Mouse (Mus musculus) hindbrain, postnatal 0 days (tissue): ENCODE results near the gene Gm9844. TPM values are rescaled to one million over a fixed set of nuclear protein-coding genes. Genes with fewer than 3 reads are reported as not detected.

ENCODE experiments used
- ATAC-seq: fragments of 200-750 bp; cut with Nextera tagmentation; 2 replicates; pipeline ENCODE4 v1.8.0; 2017; ENCODE audit warnings: mild to moderate bottlenecking, moderate TSS enrichment, moderate library complexity
- DNase-seq: peaks from one replicate; pipeline ENCODE4 v3.0.0-alpha.2; 2015; ENCODE audit warnings: low spot score
- H3K27ac ChIP-seq: fragments of 300-500 bp; sonication (generic); 2 replicates; pipeline ENCODE4 v1.5.1; 2014; ENCODE audit warnings: mild to moderate bottlenecking
- H3K27me3 ChIP-seq: fragments of 300-500 bp; sonication (generic); 2 replicates; pipeline ENCODE4 v1.6.1; 2014; ENCODE audit warnings: low read length, mixed read lengths; ENCODE audit not compliant: insufficient read depth
- H3K36me3 ChIP-seq: fragments of 300-500 bp; sonication (generic); 2 replicates; pipeline ENCODE4 v1.6.1; 2014; ENCODE audit warnings: low read length, mixed read lengths; ENCODE audit not compliant: insufficient read depth
- H3K4me1 ChIP-seq: fragments of 300-500 bp; sonication (generic); 2 replicates; pipeline ENCODE4 v1.6.1; 2014; ENCODE audit warnings: antibody characterized with exemption, low read length, mixed read lengths; ENCODE audit not compliant: insufficient read depth
- H3K4me2 ChIP-seq: fragments of 300-500 bp; sonication (generic); 2 replicates; pipeline ENCODE4 v1.6.1; 2014; ENCODE audit warnings: low read depth, mild to moderate bottlenecking, low read length, moderate library complexity, mixed read lengths
- H3K4me3 ChIP-seq: fragments of 300-500 bp; sonication (generic); 2 replicates; pipeline ENCODE4 v1.5.1; 2014; ENCODE audit warnings: low read length
- H3K9ac ChIP-seq: fragments of 300-500 bp; sonication (generic); replicated peaks from 2 replicates; pipeline ENCODE4 v1.6.1; 2014; ENCODE audit warnings: mild to moderate bottlenecking, low read length, moderate library complexity, mixed read lengths
- H3K9me3 ChIP-seq: fragments of 300-500 bp; sonication (generic); 2 replicates; pipeline ENCODE4 v1.6.1; 2016; ENCODE audit warnings: low read length, mixed read lengths
- CTCF ChIP-seq: IDR thresholded peaks from 2 replicates; pipeline ENCODE4 v1.5.1; 2016; ENCODE audit warnings: antibody characterized with exemption, control low read depth, low read depth
- WGBS: fragments of 180-500 bp; shearing (Covaris S2); extraction: QIAGEN DNeasy Blood & Tissue Kit; methylation state at CpG from one replicate; pipeline ENCODE4 v1.1.7; 2014; 5-methylcytosine and 5-hydroxymethylcytosine counted together
- polyA plus RNA-seq: library from polyadenylated mRNA; unstranded; fragments of >200 nt; fragmentation: Nextera tagmentation; extraction: Ambion mirVana; gene quantifications from 2 replicates; pipeline ENCODE4 v1.2.1, GENCODE M21; 2015
- total RNA-seq: library from RNA; depleted of rRNA; stranded (reverse); fragments of >200 nt; gene quantifications from 2 replicates; pipeline ENCODE4 v1.2.3, GENCODE M21; 2014

The Gm9844 gene
- total and polyA plus RNA-seq, 2 experiments from 2014 or later: 2.5 to 32.5 TPM

- no peak for ATAC-seq
- DNase-seq: no peak
- H3K9ac ChIP-seq: no peak overlapping the region
- 89% methylated on average over 5 of the region's 5 CpGs for WGBS
- H3K4me1 ChIP-seq: no peaks in the 10 kb centered on the region
- H3K36me3 ChIP-seq: no peaks in the 10 kb centered on the region
- H3K4me3 ChIP-seq: no peak overlapping the region
- H3K4me2 ChIP-seq: no peak overlapping the region
- H3K9me3 ChIP-seq: no peaks in the 10 kb centered on the region
- H3K27me3 ChIP-seq: no peaks in the 10 kb centered on the region
- TF ChIP-seq CTCF: no peak
- H3K27ac ChIP-seq: no peak overlapping the region
Measured at GRCm38 (mm10) chr7:24851596-24852325, 10.3 kb upstream of the Gm9844 start.

GRCm38 (mm10) chr7:24852557-24853232 lies 9.3 kb upstream of the Gm9844 start:
- DNase-seq: no peak
- H3K4me2 ChIP-seq: no peak overlapping the region
- no peaks in the 10 kb centered on the region for H3K9me3 ChIP-seq
- 82% methylated on average over 8 of the region's 8 CpGs for WGBS
- H3K4me3 ChIP-seq: no peak overlapping the region
- no peaks in the 10 kb centered on the region for H3K36me3 ChIP-seq
- TF ChIP-seq CTCF: no peak
- ATAC-seq: 0 out of 2 replicates have a peak, but pooled peaks have one; percentile 27
- no peak overlapping the region for H3K9ac ChIP-seq
- no peak overlapping the region for H3K27ac ChIP-seq
- no peaks in the 10 kb centered on the region for H3K4me1 ChIP-seq
- H3K27me3 ChIP-seq: no peaks in the 10 kb centered on the region

GRCm38 (mm10) chr7:24853233-24853563 lies 8.8 kb upstream of the Gm9844 start:
- Histone ChIP-seq H3K36me3 (no peaks in the 10 kb centered on the region), H3K27ac (no peak overlapping the region), H3K9ac (no peak overlapping the region), H3K9me3 (no peaks in the 10 kb centered on the region), H3K4me2 (no peak overlapping the region), H3K27me3 (no peaks in the 10 kb centered on the region), H3K4me1 (no peaks in the 10 kb centered on the region), H3K4me3 (no peak overlapping the region)
- ATAC-seq (no peak), DNase-seq (no peak)
- TF ChIP-seq CTCF: no peak

GRCm38 (mm10) chr7:24853695-24854094 lies 8.3 kb upstream of the Gm9844 start:
- Histone ChIP-seq H3K4me1 (no peaks in the 10 kb centered on the region), H3K27ac (no peak overlapping the region), H3K4me3 (no peak overlapping the region), H3K9me3 (no peaks in the 10 kb centered on the region), H3K27me3 (no peaks in the 10 kb centered on the region), H3K9ac (no peak overlapping the region), H3K4me2 (no peak overlapping the region), H3K36me3 (no peaks in the 10 kb centered on the region)
- ATAC-seq: no peak
- DNase-seq: no peak
- no peak for TF ChIP-seq CTCF
- WGBS: 45% methylated on average over 7 of the region's 7 CpGs

GRCm38 (mm10) chr7:24856460-24857120 lies 5.4 kb upstream of the Gm9844 start:
- Histone ChIP-seq H3K4me3 (no peak overlapping the region), H3K9me3 (no peaks in the 10 kb centered on the region), H3K27me3 (no peaks in the 10 kb centered on the region), H3K4me1 (no peaks in the 10 kb centered on the region), H3K36me3 (no peaks in the 10 kb centered on the region), H3K4me2 (no peak overlapping the region), H3K27ac (no peak overlapping the region), H3K9ac (no peak overlapping the region)
- no peak for DNase-seq
- 36% methylated on average over 6 of the region's 6 CpGs for WGBS
- no peak for ATAC-seq
- TF ChIP-seq CTCF: no peak

GRCm38 (mm10) chr7:24859234-24859633 lies 2.8 kb upstream of the Gm9844 start:
- no peaks in the 10 kb centered on the region for H3K9me3 ChIP-seq
- H3K9ac ChIP-seq: no peak overlapping the region
- no peaks in the 10 kb centered on the region for H3K36me3 ChIP-seq
- ATAC-seq (no peak), DNase-seq (no peak)
- WGBS: 76% methylated on average over 5 of the region's 5 CpGs
- H3K4me1 ChIP-seq: no peaks in the 10 kb centered on the region
- no peak overlapping the region for H3K4me3 ChIP-seq
- H3K4me2 ChIP-seq: no peak overlapping the region
- no peak overlapping the region for H3K27ac ChIP-seq
- no peaks in the 10 kb centered on the region for H3K27me3 ChIP-seq
- no peak for TF ChIP-seq CTCF
